Mouse (Mus musculus) liver, embryonic 14.5 days (tissue): Measurements from ENCODE around the gene Ldlrad2.

ENCODE experiments used
- CTCF ChIP-seq: IDR thresholded peaks from 2 replicates; pipeline ENCODE4 v1.5.1; 2016; ENCODE audit warnings: antibody characterized with exemption, low read depth, control low read depth
- EP300 ChIP-seq: IDR thresholded peaks from 2 replicates; pipeline ENCODE4 v1.6.1; 2016; ENCODE audit warnings: antibody characterized with exemption, low read depth

DNA sequence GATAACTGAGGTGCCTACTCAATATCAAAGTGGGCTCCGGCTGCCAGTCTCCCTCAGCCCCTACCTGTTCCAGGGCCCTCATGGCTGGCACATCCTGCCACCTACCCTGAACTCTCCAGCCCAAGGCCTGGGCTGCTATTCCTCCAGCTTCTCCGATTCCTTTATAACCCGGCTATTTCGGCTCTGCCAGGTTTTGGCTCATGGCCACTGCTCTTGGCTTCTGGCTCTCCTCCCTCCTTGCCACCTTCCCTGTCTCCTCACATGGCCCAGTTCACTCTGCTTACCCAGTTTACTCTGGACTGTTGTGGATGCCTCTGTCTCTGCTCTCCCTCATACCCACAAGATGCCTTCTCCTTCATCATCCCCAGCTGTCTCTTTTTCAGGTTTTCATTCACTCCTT is 16.6 kb upstream of the Ldlrad2 start:
- TF ChIP-seq CTCF = no peak
- TF ChIP-seq EP300 = no peak
